Mouse (Mus musculus) heart, embryonic 14.5 days (tissue): ENCODE measurements around the gene Eif2ak1. TPM values are rescaled to one million over a fixed set of nuclear protein-coding genes. Genes with fewer than 3 reads are reported as not detected.
"Not testable (repeated sequence)": the region's sequence is repeated elsewhere in the genome, so short reads cannot be mapped to it uniquely, and the experiment has no call there.

Experiments
- ATAC-seq: fragments of 200-750 bp; cut with Nextera tagmentation; 2 replicates; pipeline ENCODE4 v1.8.0; 2017; ENCODE audit warnings: low read depth, moderate TSS enrichment; ENCODE audit not compliant: insufficient number of reproducible peaks, insufficient read depth, low FRiP score
- H3K27ac ChIP-seq, 2 experiments: fragments of 200-500 bp in 1 of 2; fragments of 300-500 bp in 1 of 2; sonication (generic) in 1 of 2; replicated peaks in 1 of 2; 2 replicates each; pipeline ENCODE4 v1.5.1; 2012 to 2014; ENCODE audit warnings: low read depth in 2 of 2, low read length in 2 of 2, control low read depth in 1 of 2, mild to moderate bottlenecking in 1 of 2, mixed read lengths in 1 of 2; ENCODE audit not compliant: control insufficient read depth in 1 of 2, insufficient read depth in 1 of 2
- H3K27me3 ChIP-seq: fragments of 300-500 bp; sonication (generic); 2 replicates; pipeline ENCODE4 v1.6.1; 2014; ENCODE audit warnings: mild to moderate bottlenecking, low read length, control low read depth; ENCODE audit not compliant: control insufficient read depth, insufficient read depth
- H3K36me3 ChIP-seq: fragments of 300-500 bp; sonication (generic); 2 replicates; pipeline ENCODE4 v1.6.1; 2014; ENCODE audit warnings: mild to moderate bottlenecking, control low read depth, low read length, mixed read lengths; ENCODE audit not compliant: control insufficient read depth, insufficient read depth
- H3K4me1 ChIP-seq, 2 experiments: fragments of 200-500 bp in 1 of 2; fragments of 300-500 bp in 1 of 2; sonication (generic) in 1 of 2; 2 replicates each; pipeline ENCODE4 v1.6.1; 2012 to 2014; ENCODE audit warnings: low read length in 2 of 2, control low read depth in 1 of 2, mixed read lengths in 1 of 2; ENCODE audit not compliant: control insufficient read depth in 2 of 2, insufficient read depth in 2 of 2
- H3K4me2 ChIP-seq: fragments of 300-500 bp; sonication (generic); 2 replicates; pipeline ENCODE4 v1.6.1; 2014; ENCODE audit warnings: mild to moderate bottlenecking, low read length
- H3K4me3 ChIP-seq, 2 experiments: fragments of 200-500 bp in 1 of 2; fragments of 300-500 bp in 1 of 2; sonication (generic) in 1 of 2; 2 replicates each; pipeline ENCODE4 v1.5.1; 2012 to 2014; ENCODE audit warnings: low read length in 2 of 2, mild to moderate bottlenecking in 2 of 2, control low read depth in 1 of 2, low read depth in 1 of 2, moderate library complexity in 1 of 2; ENCODE audit not compliant: control insufficient read depth in 1 of 2, insufficient read depth in 1 of 2
- H3K9ac ChIP-seq: fragments of 300-500 bp; sonication (generic); 2 replicates; pipeline ENCODE4 v1.6.1; 2014; ENCODE audit warnings: mild to moderate bottlenecking, low read length
- H3K9me3 ChIP-seq: fragments of 300-500 bp; sonication (generic); 2 replicates; pipeline ENCODE4 v1.6.1; 2016; ENCODE audit warnings: low read length, control low read depth; ENCODE audit not compliant: control insufficient read depth
- WGBS: fragments of 180-500 bp; shearing (Covaris S2); extraction: QIAGEN DNeasy Blood & Tissue Kit; methylation state at CpG from one replicate; pipeline ENCODE4 v1.1.7; 2014; 5-methylcytosine and 5-hydroxymethylcytosine counted together
- polyA plus RNA-seq: library from polyadenylated mRNA; unstranded; fragments of >200 nt; fragmentation: Nextera tagmentation; extraction: Ambion mirVana; gene quantifications from 2 replicates; pipeline ENCODE4 v1.2.1, GENCODE M21; 2014

The Eif2ak1 gene
- 25.2 and 25.9 TPM in 2 replicates for polyA plus RNA-seq

DNA sequence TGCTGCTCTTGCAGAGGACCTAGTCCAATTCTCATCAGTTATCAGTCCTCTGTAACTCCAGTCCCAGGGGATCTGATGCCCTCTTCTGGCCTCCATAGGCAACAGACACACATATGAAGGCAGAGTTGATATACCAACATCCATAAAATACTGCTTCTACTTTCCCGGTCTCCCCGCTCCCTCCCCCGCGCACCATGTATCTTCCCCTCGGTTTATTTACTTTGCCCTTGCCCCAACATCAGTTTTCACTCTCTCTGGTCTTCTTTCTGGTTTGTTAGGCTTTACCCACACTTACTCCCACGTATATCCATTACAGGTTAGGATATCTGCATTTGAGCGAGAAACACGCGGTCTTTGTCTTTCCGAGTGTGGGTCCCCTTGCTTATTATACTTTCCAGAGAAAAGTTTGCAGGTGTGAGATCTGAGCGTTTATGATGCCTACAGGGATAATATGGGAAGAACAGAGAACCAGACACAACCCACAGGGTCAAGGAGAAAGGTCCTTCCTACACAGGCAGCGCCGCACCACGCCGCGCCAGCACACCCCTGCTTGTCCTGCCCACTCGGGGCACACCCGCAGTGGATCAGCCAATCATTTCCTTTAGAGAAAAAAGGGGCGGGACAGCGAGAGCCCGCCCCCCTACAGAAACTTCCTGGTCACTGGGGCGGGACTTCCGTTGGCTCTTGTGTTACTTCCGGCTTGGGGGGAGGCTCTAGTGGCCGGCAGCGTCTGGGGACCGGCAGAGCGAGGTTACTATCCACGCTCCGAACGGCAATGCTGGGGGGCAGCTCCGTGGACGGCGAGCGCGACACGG is at the start of gene Eif2ak1:
Gene Eif2ak1, plus strand, starts transcription at position 673 of the 815 bp plus-strand sequence.
- Histone ChIP-seq H3K36me3 (no peaks in the 10 kb centered on the region), H3K4me2 (peak within 1 kb of the TSS; percentile 93), H3K9ac (peak within 1 kb of the TSS; percentile 86), H3K9me3 (no peaks in the 10 kb centered on the region), H3K27ac (peak within 1 kb of the TSS; percentile 71 to 77), H3K4me1 (peaks cover 2 to 11% of the 10 kb centered on the region in 2 experiments; a peak in 3 of 4 replicates), H3K4me3 (peak within 1 kb of the TSS; percentile 65 to 89), H3K27me3 (no peaks in the 10 kb centered on the region; the same call in 1 of the 2 replicates)
- peak; percentile 97 for ATAC-seq
- under 1% methylated on average over 37 of the region's 37 CpGs for WGBS

DNA sequence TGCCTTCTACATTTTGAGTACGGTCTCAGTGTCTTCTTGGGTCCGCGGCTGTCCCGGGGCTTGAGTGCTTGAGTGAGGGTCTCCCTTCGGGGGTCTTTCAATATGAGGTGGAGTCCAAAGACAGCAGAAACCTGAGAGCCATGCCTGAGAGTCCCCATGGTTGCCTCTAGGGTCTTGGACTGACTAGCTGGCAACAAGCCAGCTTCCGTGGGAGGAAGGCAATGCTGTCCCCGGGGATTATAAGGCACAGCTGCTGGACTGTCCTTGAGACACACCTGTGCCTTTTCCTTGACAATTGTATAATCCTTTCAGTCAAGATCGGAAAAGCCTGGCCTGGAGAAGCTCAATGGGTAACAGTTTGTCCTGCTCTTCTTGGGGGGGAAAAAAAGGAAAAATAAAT is 35.6 kb upstream of the Eif2ak1 start:
- 85% methylated on average over 7 of the region's 8 CpGs for WGBS
- Histone ChIP-seq H3K36me3 (no peaks in the 10 kb centered on the region), H3K9ac (no peak overlapping the region), H3K4me2 (no peak overlapping the region), H3K27ac (no peak overlapping the region), H3K4me1 (0 out of 4 replicates have a peak, but pooled peaks cover 0 to 3% of the 10 kb centered on the region in 2 experiments), H3K9me3 (no peaks in the 10 kb centered on the region), H3K27me3 (no peaks in the 10 kb centered on the region), H3K4me3 (no peak overlapping the region)
- ATAC-seq = no peak

DNA sequence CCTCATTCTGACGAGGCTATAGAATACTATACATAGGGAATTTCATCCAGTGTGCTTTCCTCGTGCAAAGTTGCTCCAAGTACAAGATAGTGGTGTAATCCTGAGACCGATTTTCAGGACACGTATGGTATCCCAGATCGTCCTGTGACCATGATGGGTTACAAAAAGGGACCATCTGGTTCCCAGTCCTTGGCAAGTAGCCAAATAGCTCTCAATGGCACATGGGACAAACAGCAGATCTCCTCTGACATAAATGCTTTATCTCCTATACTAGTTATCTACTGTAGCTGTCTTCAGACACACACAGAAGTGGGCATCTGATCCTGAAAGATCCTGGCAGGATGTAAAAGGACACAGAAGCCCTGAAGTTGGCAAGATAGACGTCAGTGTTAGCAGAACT is 32.2 kb upstream of the Eif2ak1 start:
- H3K4me1 ChIP-seq = 0 out of 4 replicates have a peak, but pooled peaks cover 0 to 3% of the 10 kb centered on the region in 2 experiments
- no peaks in the 10 kb centered on the region for H3K9me3 ChIP-seq
- H3K9ac ChIP-seq = no peak overlapping the region
- H3K27ac ChIP-seq = no peak overlapping the region
- no peaks in the 10 kb centered on the region for H3K27me3 ChIP-seq
- no peak overlapping the region for H3K4me2 ChIP-seq
- H3K4me3 ChIP-seq = no peak overlapping the region
- 41% methylated on average over 6 of the region's 6 CpGs for WGBS
- H3K36me3 ChIP-seq = no peaks in the 10 kb centered on the region
- no peak for ATAC-seq

DNA sequence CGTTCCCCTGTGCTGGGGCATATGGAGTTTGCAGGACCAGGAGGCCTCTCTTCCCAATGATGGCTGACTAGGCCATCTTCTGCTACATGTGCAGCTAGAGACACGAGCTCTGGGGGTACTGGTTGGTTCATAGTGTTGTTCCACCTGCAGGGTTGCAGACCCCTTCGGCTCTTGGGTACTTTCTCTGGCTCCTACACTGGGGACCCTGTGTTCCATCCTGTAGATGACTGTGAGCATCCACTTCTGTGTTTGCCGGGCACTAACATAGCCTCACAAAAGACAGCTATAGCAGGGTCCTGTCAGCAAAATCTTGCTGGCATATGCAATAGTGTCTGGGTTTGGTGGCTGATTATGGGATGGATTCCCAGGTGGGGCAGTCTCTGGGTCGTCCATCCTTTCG is 16.4 kb upstream of the Eif2ak1 start:
- not testable (repeated sequence) for H3K9ac ChIP-seq, H3K4me3 ChIP-seq, H3K4me1 ChIP-seq, H3K4me2 ChIP-seq, H3K36me3 ChIP-seq, ATAC-seq, H3K27ac ChIP-seq, H3K27me3 ChIP-seq, H3K9me3 ChIP-seq
- 83% methylated on average over 6 of the region's 6 CpGs for WGBS

DNA sequence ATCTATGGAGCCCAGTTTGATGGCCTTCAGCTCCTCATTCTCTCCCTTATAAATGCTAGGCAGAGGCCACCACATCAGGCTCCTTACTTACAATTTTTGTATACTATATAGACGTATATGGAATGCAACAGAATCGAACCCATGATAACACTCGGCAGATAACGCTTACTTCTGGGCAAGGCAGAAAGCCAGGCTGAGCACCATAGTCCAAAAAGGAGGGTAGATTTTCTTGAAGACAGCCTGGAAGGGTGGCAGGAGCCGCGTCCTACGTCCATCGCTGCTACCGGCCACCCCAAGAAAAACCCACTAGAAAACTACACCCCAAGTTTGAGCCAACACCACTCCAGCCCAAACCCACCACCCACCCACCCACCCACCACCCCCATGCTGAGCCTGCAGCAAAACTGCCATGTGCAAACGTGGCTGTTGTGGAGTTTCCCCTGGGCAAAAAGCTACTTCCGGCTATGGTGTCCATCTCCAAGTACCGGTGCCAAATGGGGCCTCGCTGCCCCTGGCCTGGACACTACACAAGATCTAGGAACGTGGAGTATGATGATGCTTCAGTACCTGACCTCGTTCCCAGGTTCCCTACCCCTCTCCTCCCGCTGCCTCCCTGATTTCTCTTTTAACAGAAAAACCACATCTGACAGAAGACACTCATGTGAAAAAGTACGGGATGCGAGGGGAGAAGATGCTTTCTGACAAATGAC is 13.4 kb upstream of the Eif2ak1 start:
- Histone ChIP-seq H3K4me1 (no peaks in the 10 kb centered on the region), H3K4me2 (no peak overlapping the region), H3K36me3 (no peaks in the 10 kb centered on the region), H3K4me3 (no peak overlapping the region), H3K27me3 (no peaks in the 10 kb centered on the region), H3K9me3 (no peaks in the 10 kb centered on the region), H3K27ac (no peak overlapping the region), H3K9ac (no peak overlapping the region)
- no peak for ATAC-seq
- 81% methylated on average over 18 of the region's 18 CpGs for WGBS

DNA sequence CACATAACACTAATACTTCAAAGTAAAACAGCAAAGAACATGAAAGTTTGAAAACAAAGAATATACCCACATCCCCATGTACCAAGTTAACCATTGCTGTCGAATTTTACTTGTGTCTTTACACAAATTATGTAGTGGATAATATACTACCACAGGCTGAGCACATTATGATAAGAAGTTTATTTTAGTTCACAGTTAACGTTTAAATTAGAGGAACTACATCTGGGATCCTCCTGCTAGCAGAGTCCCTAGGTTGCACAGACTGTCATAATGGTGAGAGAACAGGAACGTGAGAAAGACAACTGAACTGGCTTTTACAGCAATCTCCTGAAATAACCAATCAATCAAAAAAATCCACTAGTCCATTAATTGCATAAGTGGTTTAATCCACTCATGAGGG is 10.3 kb upstream of the Eif2ak1 start:
- no peaks in the 10 kb centered on the region for H3K36me3 ChIP-seq
- WGBS = 59% methylated on average over 3 of the region's 3 CpGs
- H3K4me2 ChIP-seq = no peak overlapping the region
- H3K4me1 ChIP-seq = no peaks in the 10 kb centered on the region
- no peak for ATAC-seq
- no peak overlapping the region for H3K9ac ChIP-seq
- H3K27me3 ChIP-seq = no peaks in the 10 kb centered on the region
- H3K4me3 ChIP-seq = no peak overlapping the region
- H3K27ac ChIP-seq = no peak overlapping the region
- no peaks in the 10 kb centered on the region for H3K9me3 ChIP-seq

DNA sequence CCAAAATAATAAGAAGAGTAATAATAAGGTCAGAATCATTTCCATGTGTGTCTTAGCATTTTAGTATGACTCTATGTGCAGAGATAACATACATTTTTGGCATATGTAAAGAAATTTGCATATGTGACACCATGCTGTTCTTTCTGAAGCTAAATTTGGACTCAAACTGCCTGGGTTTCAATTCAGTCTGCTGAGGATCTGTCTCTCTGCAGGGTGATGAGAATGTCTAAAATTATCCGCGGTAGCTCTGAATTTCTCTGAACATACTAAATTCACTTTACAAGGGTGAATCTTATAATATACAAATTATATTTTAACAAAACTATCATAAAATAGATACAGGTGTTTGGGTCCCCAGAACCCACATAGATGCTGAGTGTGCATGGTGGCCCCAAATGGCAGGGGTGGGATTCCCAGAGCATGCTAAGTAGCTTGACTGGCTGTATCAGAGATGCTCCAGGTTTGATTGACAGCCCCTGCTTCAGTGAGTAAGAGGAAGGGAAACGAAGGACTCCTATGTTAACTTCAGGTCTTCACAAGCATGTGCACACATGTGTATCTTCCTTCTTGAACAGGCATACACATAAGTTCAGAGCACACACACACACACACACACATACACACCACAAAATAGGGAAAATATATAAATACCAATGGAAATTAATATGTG is 8.0 kb upstream of the Eif2ak1 start:
- Histone ChIP-seq H3K4me1 (no peaks in the 10 kb centered on the region), H3K9me3 (no peaks in the 10 kb centered on the region), H3K9ac (no peak overlapping the region), H3K4me2 (no peak overlapping the region), H3K4me3 (no peak overlapping the region), H3K27ac (no peak overlapping the region), H3K36me3 (no peaks in the 10 kb centered on the region), H3K27me3 (no peaks in the 10 kb centered on the region; the same call in 1 of the 2 replicates)
- no peak for ATAC-seq
- 81% methylated on average over 3 of the region's 3 CpGs for WGBS
